Comparison of ENCODE assay signal across 32 mouse cellular contexts in the genomic region with DNA sequence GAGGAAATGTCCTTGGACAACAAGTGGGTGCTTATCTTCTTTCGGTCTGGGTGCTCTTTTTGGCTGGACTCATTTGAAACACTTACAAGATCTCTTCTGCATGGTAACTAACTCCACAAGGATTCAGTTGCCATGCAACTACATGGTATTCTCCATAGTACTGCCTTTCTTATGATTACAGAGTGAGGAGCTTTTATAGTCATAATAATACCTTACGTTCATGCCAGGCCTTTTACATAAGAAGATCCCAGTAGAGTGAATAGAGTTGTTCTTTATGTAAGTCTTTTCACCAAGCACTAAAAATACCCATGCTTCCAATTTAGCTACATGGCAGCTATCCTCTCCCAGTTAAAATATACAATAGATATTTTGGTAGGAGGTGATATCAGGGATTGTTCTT. TPM values are rescaled to one million over a fixed set of nuclear protein-coding genes. Genes with fewer than 3 reads are reported as not detected.
"Had no signal": no experiment of that assay in that cellular context is flagged by ENCODE, and none has a peak within 500 bp of the region (broad histone marks: within the 10 kb centered on the region; RNA-seq: fewer than 3 reads in every experiment).

No protein-coding gene starts in this region.

- H3K4me1 ChIP-seq: heart, embryonic 13.5 days; heart, embryonic 15.5 days; hindbrain, embryonic 10.5 days; hindbrain, embryonic 12.5 days; intestine, embryonic 15.5 days; limb, embryonic 10.5 days; liver, embryonic 13.5 days; liver, embryonic 15.5 days had no signal

- ATAC-seq: hindbrain, embryonic 16.5 days; inflammation-experienced regulatory T-cells, adult 6 months; intestine, embryonic 15.5 days; intestine, postnatal 0 days had no signal

- H3K4me3 ChIP-seq: heart, adult 2 months; heart, embryonic 13.5 days; heart, embryonic 15.5 days; hindbrain, embryonic 10.5 days; hindbrain, embryonic 12.5 days; intestine, embryonic 15.5 days; layer of hippocampus, adult 2 months; limb, embryonic 10.5 days; limb, embryonic 12.5 days; liver, embryonic 13.5 days; liver, embryonic 15.5 days had no signal

- H3K27ac ChIP-seq: heart, adult 2 months; heart, embryonic 13.5 days; heart, embryonic 15.5 days; hindbrain, embryonic 10.5 days; hindbrain, embryonic 12.5 days; hindbrain, embryonic 14.5 days; intestine, embryonic 15.5 days; limb, embryonic 10.5 days; limb, embryonic 12.5 days; liver, embryonic 13.5 days; liver, embryonic 15.5 days had no signal

- H3K9ac ChIP-seq: heart, embryonic 13.5 days; heart, embryonic 15.5 days; hindbrain, embryonic 12.5 days; hindbrain, embryonic 14.5 days; intestine, embryonic 15.5 days; limb, embryonic 12.5 days; liver, embryonic 13.5 days; liver, embryonic 15.5 days had no signal

- DNase-seq: gastrocnemius, postnatal 14 days; gastrocnemius, postnatal 36 days; heart, adult 11 months; heart, adult 2 months; heart, postnatal 14 days; heart, postnatal 4 days; kidney, adult 18-20 months; kidney, adult 8-10 months; kidney, postnatal 10 days; kidney, postnatal 25 days; kidney, postnatal 4 days; liver; liver, embryonic 13.5 days had no signal

- H3K36me3 ChIP-seq: heart, embryonic 13.5 days; heart, embryonic 15.5 days; hindbrain, embryonic 10.5 days; hindbrain, embryonic 12.5 days; intestine, embryonic 15.5 days; limb, embryonic 10.5 days; limb, embryonic 12.5 days; liver, embryonic 13.5 days; liver, embryonic 15.5 days had no signal

- H3K27me3 ChIP-seq: heart, embryonic 13.5 days; heart, embryonic 15.5 days; hindbrain, embryonic 12.5 days; intestine, embryonic 15.5 days; limb, embryonic 12.5 days; liver, embryonic 13.5 days; liver, embryonic 15.5 days had no signal

- H3K9me3 ChIP-seq: heart, embryonic 13.5 days; heart, embryonic 15.5 days; hindbrain, embryonic 10.5 days; hindbrain, embryonic 12.5 days; intestine, embryonic 15.5 days; limb, embryonic 10.5 days; limb, embryonic 12.5 days; liver, embryonic 15.5 days had no signal

- H3K4me2 ChIP-seq: heart, embryonic 11.5 days; heart, embryonic 13.5 days; heart, embryonic 15.5 days; hindbrain, embryonic 12.5 days; hindbrain, embryonic 14.5 days; intestine, embryonic 15.5 days; limb, embryonic 12.5 days; liver, embryonic 11.5 days; liver, embryonic 13.5 days; liver, embryonic 15.5 days had no signal

RNA-seq across cellular contexts. Expression of a gene that starts 13.9 kb away (rescaled TPM):
- total RNA-seq: gastrocnemius, adult 18-20 months; gastrocnemius, adult 8-10 months; gastrocnemius, postnatal 36 days; heart, adult 2 months; heart, postnatal 14 days; heart, postnatal 4 days had no signal
- polyA plus RNA-seq: heart, adult 2 months; heart, postnatal 0 days; inflammation-experienced regulatory T-cells, adult 6 months; kidney, embryonic 14.5 days; limb, embryonic 10.5 days; liver, embryonic 11.5 days; liver, embryonic 15.5 days had no signal
